Mouse (Mus musculus) cerebellum, postnatal 36 days (tissue): ENCODE data around the gene Vmn1r137.
"Not testable (repeated sequence)": the region's sequence is repeated elsewhere in the genome, so short reads cannot be mapped to it uniquely, and the experiment has no call there.

Source experiments
- DNase-seq, 2 experiments: peaks; one replicate each; pipeline ENCODE4 v3.0.0; 2021 to 2022; ENCODE audit warnings: mixed read lengths in 2 of 2

Vmn1r137 gene

GRCm38 (mm10) chr7:21994287-21994686 lies at the start of gene Vmn1r137:
TSS of gene Vmn1r137 (plus strand) at chr7:21994587.
- not testable (repeated sequence) for DNase-seq

- not testable (repeated sequence) for DNase-seq
Measured at GRCm38 (mm10) chr7:22028797-22029196, 34.4 kb downstream of the Vmn1r137 start, which contains the start of gene Vmn1r138. TSS of gene Vmn1r138 (minus strand) at chr7:22028897.
